Mouse (Mus musculus): ENCODE results near the gene Taf11.

GRCm38 (mm10) chr17:27939028-27939427, 29.4 kb upstream of the Taf11 start:
- no peak for TF ChIP-seq CTCF (IDR thresholded peaks at IDR 0.05)
- TF ChIP-seq EP300 (IDR thresholded peaks at IDR 0.05), result no peak

Measured in lung, postnatal 0 days (tissue).